Mouse (Mus musculus) neural tube, embryonic 15.5 days (tissue): ENCODE measurements around the gene Fam81a. TPM values are rescaled to one million over a fixed set of nuclear protein-coding genes. Genes with fewer than 3 reads are reported as not detected.
A peak's percentile ranks its signal among the peaks of the same experiment; 100 is the strongest.

ENCODE experiments used
- ATAC-seq: fragments of 200-750 bp; cut with Nextera tagmentation; 2 replicates; pipeline ENCODE4 v1.8.0; 2017; ENCODE audit warnings: mild to moderate bottlenecking, moderate TSS enrichment, moderate library complexity; ENCODE audit not compliant: low FRiP score
- H3K27ac ChIP-seq: fragments of 300-500 bp; sonication (generic); replicated peaks from 2 replicates; pipeline ENCODE4 v1.5.1; 2015; ENCODE audit warnings: mild to moderate bottlenecking, inconsistent platforms
- H3K27me3 ChIP-seq: fragments of 300-500 bp; sonication (generic); replicated peaks from 2 replicates; pipeline ENCODE4 v1.6.1; 2015; ENCODE audit warnings: inconsistent platforms
- H3K36me3 ChIP-seq: fragments of 300-500 bp; sonication (generic); 2 replicates; pipeline ENCODE4 v1.6.1; 2015; ENCODE audit warnings: inconsistent platforms
- H3K4me1 ChIP-seq: fragments of 300-500 bp; sonication (generic); 2 replicates; pipeline ENCODE4 v1.6.1; 2015; ENCODE audit warnings: inconsistent platforms
- H3K4me2 ChIP-seq: fragments of 300-500 bp; sonication (generic); 2 replicates; pipeline ENCODE4 v1.6.1; 2015; ENCODE audit warnings: inconsistent platforms, mild to moderate bottlenecking, moderate library complexity
- H3K4me3 ChIP-seq: fragments of 300-500 bp; sonication (generic); replicated peaks from 2 replicates; pipeline ENCODE4 v1.5.1; 2015; ENCODE audit warnings: mild to moderate bottlenecking, inconsistent platforms
- H3K9ac ChIP-seq: fragments of 300-500 bp; sonication (generic); replicated peaks from 2 replicates; pipeline ENCODE4 v1.6.1; 2015; ENCODE audit warnings: mild to moderate bottlenecking, inconsistent platforms
- H3K9me3 ChIP-seq: fragments of 300-500 bp; sonication (generic); replicated peaks from 2 replicates; pipeline ENCODE4 v1.6.1; 2016; ENCODE audit warnings: inconsistent platforms
- WGBS: fragments of 180-500 bp; shearing (Covaris S2); methylation state at CpG from one replicate; pipeline ENCODE4 v1.1.7; 2015; ENCODE audit warnings: mixed read lengths; 5-methylcytosine and 5-hydroxymethylcytosine counted together
- polyA plus RNA-seq: library from polyadenylated mRNA; unstranded; fragments of >200 nt; fragmentation: Nextera tagmentation; extraction: Ambion mirVana; gene quantifications from 2 replicates; pipeline ENCODE4 v1.2.1, GENCODE M21; 2015

Gene Fam81a
- polyA plus RNA-seq, 1 experiment from 2014 or later: 9.5 TPM

DNA sequence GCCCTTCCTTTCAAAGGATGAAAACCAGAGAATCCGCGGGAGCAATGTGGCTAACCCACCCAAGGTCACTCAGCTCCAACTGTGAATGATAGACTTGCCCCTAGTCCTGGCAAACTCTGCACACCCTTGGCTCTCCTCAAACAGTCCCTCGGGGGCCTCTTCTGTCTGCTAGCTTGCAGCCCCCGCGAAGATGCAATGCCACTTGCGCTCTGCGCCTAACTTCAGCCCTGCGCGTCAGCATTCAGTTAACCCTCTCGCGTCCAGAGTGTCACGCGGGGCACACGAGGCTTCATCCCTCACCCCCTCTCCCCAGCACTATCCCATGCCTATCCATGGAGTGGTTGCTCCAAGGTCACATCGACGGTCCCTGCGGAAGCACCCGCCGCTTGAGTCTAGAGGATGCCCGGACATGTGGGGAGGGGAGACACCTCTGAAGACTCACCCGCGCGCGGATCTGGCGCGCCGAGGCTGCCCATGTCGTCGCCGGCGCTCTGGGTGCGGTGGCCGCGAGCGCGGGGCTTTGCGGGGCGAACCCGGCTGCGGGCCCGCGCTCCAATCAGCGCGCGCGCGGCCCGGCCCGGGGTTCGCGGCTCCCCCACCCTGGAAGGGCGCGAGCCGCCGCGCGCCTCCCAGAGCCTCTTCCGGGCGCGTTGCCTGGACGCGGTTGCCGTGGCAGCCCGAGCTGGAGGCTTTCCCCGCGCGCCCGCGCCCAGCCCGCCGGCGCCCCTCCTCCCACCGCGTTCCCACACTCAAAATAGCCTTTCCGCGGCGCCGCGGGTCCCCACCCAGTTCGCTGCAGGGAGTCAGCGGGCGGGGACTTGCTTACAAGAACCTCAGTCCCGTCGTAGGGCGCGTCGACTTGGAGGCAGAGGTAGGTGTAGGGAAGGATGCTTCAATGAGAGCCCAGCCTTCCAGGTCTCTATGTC, 1.2 kb downstream of the Fam81a start:
- H3K27ac ChIP-seq: peak overlapping the region; percentile 76
- peak overlapping the region; percentile 70 for H3K9ac ChIP-seq
- H3K4me2 ChIP-seq: peak overlapping the region; percentile 90
- H3K36me3 ChIP-seq: no peaks in the 10 kb centered on the region
- under 1% methylated on average over 45 of the region's 87 CpGs for WGBS
- H3K4me1 ChIP-seq: peaks cover 22% of the 10 kb centered on the region
- peak; percentile 92 for ATAC-seq
- H3K4me3 ChIP-seq: peak overlapping the region; percentile 72
- peaks cover 4% of the 10 kb centered on the region for H3K27me3 ChIP-seq
- no peaks in the 10 kb centered on the region for H3K9me3 ChIP-seq

DNA sequence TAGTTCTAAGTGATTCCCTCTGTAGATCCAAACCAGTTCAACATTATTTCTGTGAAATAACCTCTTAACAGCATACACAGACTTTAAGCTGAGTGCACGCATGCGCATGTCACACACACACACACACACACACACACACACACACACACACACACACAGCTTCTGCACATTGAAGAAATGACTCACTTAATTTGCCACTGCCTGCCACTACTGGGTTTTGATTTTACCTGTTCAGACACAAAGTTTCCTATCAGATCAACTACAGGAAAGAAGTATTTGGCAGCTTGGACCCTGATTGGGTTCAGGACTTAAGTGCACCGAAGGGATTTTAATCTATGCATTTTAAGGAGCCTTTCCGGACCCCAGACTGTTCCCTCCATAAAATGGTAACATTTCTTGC, 2.0 kb downstream of the Fam81a start:
- Histone ChIP-seq H3K9ac (peak overlapping the region; percentile 70), H3K36me3 (no peaks in the 10 kb centered on the region), H3K9me3 (no peaks in the 10 kb centered on the region), H3K27me3 (peaks cover 4% of the 10 kb centered on the region), H3K27ac (peak overlapping the region; percentile 76), H3K4me2 (peak overlapping the region; percentile 90), H3K4me1 (peaks cover 22% of the 10 kb centered on the region), H3K4me3 (peak overlapping the region; percentile 72)
- ATAC-seq: no peak
- 57% methylated on average over 4 of the region's 4 CpGs for WGBS

GRCm38 (mm10) chr9:70139331-70139885, 3.0 kb downstream of the Fam81a start:
- peaks cover 4% of the 10 kb centered on the region for H3K27me3 ChIP-seq
- H3K4me3 ChIP-seq: no peak overlapping the region
- H3K9me3 ChIP-seq: no peaks in the 10 kb centered on the region
- 0 out of 2 replicates have a peak overlapping the region, but pooled peaks have one; percentile 90 for H3K4me2 ChIP-seq
- H3K4me1 ChIP-seq: peaks cover 22% of the 10 kb centered on the region
- WGBS: 63% methylated on average over 7 of the region's 7 CpGs
- H3K36me3 ChIP-seq: no peaks in the 10 kb centered on the region
- no peak overlapping the region for H3K9ac ChIP-seq
- ATAC-seq: no peak
- H3K27ac ChIP-seq: no peak overlapping the region

DNA sequence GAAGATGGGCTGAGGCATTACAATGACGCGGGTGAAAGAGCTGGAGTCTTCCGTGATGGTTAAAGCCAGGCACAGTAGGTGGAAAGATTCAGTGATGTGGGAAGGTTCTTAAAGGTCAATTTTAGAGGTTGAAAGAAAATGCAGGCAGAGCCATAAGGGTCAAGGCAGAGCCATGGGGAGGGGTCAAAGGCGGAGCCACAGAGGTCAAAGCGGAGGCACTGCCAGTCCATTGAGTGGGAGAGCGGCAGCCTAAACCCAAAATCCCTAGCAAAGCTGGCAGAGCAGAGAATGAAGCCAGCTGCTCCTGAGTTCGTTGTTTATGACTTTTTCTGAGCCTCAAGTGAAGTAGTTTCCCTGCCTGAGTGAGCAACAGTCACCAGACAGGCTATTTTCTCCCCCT, 3.8 kb downstream of the Fam81a start:
- H3K9ac ChIP-seq: no peak overlapping the region
- H3K4me1 ChIP-seq: peaks cover 22% of the 10 kb centered on the region
- 42% methylated on average over 7 of the region's 7 CpGs for WGBS
- H3K27me3 ChIP-seq: peaks cover 4% of the 10 kb centered on the region
- no peaks in the 10 kb centered on the region for H3K36me3 ChIP-seq
- no peaks in the 10 kb centered on the region for H3K9me3 ChIP-seq
- H3K4me3 ChIP-seq: no peak overlapping the region
- H3K27ac ChIP-seq: no peak overlapping the region
- no peak for ATAC-seq
- H3K4me2 ChIP-seq: no peak overlapping the region

- whole genome bisulfite sequencing: 83% methylated on average over 5 of the region's 5 CpGs
- no peaks in the 10 kb centered on the region for H3K9me3 ChIP-seq
- H3K4me1 ChIP-seq: peaks cover 22% of the 10 kb centered on the region
- no peak overlapping the region for H3K9ac ChIP-seq
- no peak overlapping the region for H3K4me2 ChIP-seq
- no peak overlapping the region for H3K27ac ChIP-seq
- H3K36me3 ChIP-seq: no peaks in the 10 kb centered on the region
- no peak overlapping the region for H3K4me3 ChIP-seq
- ATAC-seq: no peak
- no peaks in the 10 kb centered on the region for H3K27me3 ChIP-seq
These were observed 4.4 kb downstream of the Fam81a start for GRCm38 (mm10) chr9:70137991-70138390.

- no peak overlapping the region for H3K4me3 ChIP-seq
- H3K36me3 ChIP-seq: no peaks in the 10 kb centered on the region
- no peaks in the 10 kb centered on the region for H3K27me3 ChIP-seq
- peaks cover 4% of the 10 kb centered on the region; the same call in 1 of the 2 replicates for H3K4me1 ChIP-seq
- H3K4me2 ChIP-seq: no peak overlapping the region
- H3K9ac ChIP-seq: no peak overlapping the region
- H3K27ac ChIP-seq: no peak overlapping the region
- no peaks in the 10 kb centered on the region for H3K9me3 ChIP-seq
- 88% methylated on average over 1 of the region's 1 CpGs for WGBS
- ATAC-seq: no peak
These were observed 7.2 kb downstream of the Fam81a start for GRCm38 (mm10) chr9:70135186-70135585.

DNA sequence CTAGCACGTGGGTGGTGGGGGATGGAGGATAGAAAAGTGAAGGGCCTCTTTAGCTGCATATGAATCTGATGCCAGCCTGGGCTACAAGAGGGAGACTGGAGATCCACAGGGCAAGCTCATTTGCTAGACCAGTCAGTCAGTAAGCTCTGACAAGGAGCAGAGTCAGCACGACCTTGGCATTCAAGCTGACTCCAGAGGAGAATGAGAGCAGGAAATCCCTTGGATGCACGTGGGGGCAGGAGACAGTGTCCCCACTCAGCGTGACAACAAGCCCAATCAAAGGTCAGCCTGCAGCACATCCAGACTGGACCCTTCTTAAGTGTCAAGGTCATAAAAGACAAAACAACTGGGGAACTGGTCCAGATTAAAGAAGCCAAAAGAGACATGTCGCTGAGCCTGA, 7.6 kb downstream of the Fam81a start:
- Histone ChIP-seq H3K4me1 (peaks cover 4% of the 10 kb centered on the region; the same call in 1 of the 2 replicates), H3K4me3 (no peak overlapping the region), H3K4me2 (no peak overlapping the region), H3K9me3 (no peaks in the 10 kb centered on the region), H3K27me3 (no peaks in the 10 kb centered on the region), H3K27ac (no peak overlapping the region), H3K36me3 (no peaks in the 10 kb centered on the region), H3K9ac (no peak overlapping the region)
- 74% methylated on average over 5 of the region's 5 CpGs for WGBS
- no peak for ATAC-seq

- no peaks in the 10 kb centered on the region for H3K9me3 ChIP-seq
These were observed 8.1 kb downstream of the Fam81a start for GRCm38 (mm10) chr9:70134215-70134614.

DNA sequence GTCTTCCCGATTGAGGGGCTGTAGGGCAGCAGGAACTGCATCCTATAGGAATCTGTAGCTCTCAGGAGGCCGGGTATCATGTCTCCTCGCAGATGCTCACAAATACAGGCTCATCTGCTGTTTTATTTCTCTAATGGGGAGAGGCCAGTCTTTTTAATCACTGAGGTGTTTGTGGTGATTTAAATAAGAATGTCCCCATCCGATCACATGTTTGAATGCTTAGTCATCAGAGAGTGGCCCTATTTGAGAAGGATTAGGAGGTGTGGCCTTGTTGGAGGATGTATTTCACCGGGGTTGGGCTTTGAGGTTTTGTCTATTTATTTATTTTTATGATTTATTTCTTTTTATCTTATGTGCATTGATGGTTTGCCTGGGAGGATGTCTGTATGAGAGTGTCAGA, 11.6 kb downstream of the Fam81a start:
- H3K9me3 ChIP-seq: no peaks in the 10 kb centered on the region
- H3K27me3 ChIP-seq: no peaks in the 10 kb centered on the region
- no peaks in the 10 kb centered on the region for H3K4me1 ChIP-seq
- 88% methylated on average over 5 of the region's 5 CpGs for WGBS
- no peak overlapping the region for H3K27ac ChIP-seq
- no peak overlapping the region for H3K4me2 ChIP-seq
- no peak overlapping the region for H3K4me3 ChIP-seq
- ATAC-seq: no peak
- no peak overlapping the region for H3K9ac ChIP-seq
- H3K36me3 ChIP-seq: no peaks in the 10 kb centered on the region; the same call in 1 of the 2 replicates

More at GRCm38 (mm10) chr9:70134215-70134614, 8.1 kb downstream of the Fam81a start:
- Histone ChIP-seq H3K9ac (no peak overlapping the region), H3K27ac (no peak overlapping the region), H3K4me3 (no peak overlapping the region), H3K4me2 (no peak overlapping the region), H3K36me3 (no peaks in the 10 kb centered on the region), H3K4me1 (0 out of 2 replicates have a peak, but pooled peaks cover 2% of the 10 kb centered on the region), H3K27me3 (no peaks in the 10 kb centered on the region)
- 88% methylated on average over 9 of the region's 9 CpGs for WGBS
- ATAC-seq: no peak

DNA sequence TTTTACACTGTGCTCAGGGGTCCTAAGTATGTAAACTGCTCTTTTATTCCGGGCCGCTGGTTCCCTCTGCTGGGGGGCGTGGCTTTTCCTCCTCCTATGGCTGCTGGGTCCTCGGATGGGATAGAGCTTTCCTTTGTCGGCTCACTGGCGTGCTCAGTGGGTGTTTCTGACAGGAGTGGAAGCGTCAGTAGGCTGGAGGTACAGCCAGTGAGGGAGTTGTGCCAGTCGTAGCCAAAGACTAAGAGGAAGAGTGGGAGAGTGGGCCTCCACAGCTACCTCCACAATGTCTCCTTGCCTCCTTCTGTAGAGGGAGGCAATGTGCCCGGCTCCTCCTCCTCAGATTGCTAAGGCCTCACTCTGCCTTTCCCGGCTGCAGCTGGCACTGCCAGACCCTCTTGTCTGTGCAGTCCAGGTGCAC, 30.5 kb downstream of the Fam81a start:
- ATAC-seq: no peak
- Histone ChIP-seq H3K27ac (no peak overlapping the region), H3K27me3 (no peaks in the 10 kb centered on the region), H3K4me3 (no peak overlapping the region), H3K4me1 (peaks cover 13% of the 10 kb centered on the region), H3K9ac (peak overlapping the region; percentile 34), H3K36me3 (no peaks in the 10 kb centered on the region), H3K9me3 (no peaks in the 10 kb centered on the region), H3K4me2 (peak overlapping the region; percentile 51)
- WGBS: under 1% methylated on average over 10 of the region's 10 CpGs

DNA sequence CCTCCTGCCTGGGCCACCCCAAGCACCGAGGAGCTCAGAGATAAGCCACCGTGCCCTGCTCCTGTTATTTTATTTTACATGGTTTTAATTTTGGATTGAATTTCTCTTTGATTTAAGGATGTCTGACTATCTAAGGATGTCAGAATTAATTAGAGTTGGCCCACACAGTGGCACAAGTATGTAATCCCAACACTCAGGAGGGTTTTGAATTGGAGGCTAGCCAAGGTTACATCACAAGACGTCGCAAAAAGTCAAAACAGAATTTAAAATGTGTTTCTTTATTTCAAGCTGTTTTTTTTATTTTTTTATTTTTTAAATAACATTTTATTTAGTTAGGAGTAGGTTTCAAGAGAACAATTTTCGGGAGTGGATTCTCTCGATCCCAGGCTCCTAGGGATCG, 31.5 kb downstream of the Fam81a start:
- Histone ChIP-seq H3K4me2 (no peak overlapping the region), H3K27me3 (no peaks in the 10 kb centered on the region), H3K9ac (no peak overlapping the region), H3K4me1 (peaks cover 13% of the 10 kb centered on the region), H3K9me3 (no peaks in the 10 kb centered on the region), H3K4me3 (no peak overlapping the region), H3K36me3 (no peaks in the 10 kb centered on the region), H3K27ac (no peak overlapping the region)
- 67% methylated on average over 7 of the region's 7 CpGs for WGBS
- ATAC-seq: no peak

- 8% methylated on average over 3 of the region's 3 CpGs for WGBS
- Histone ChIP-seq H3K27ac (no peak overlapping the region), H3K36me3 (no peaks in the 10 kb centered on the region), H3K9ac (no peak overlapping the region), H3K4me3 (no peak overlapping the region), H3K27me3 (no peaks in the 10 kb centered on the region), H3K4me1 (peaks cover 13% of the 10 kb centered on the region), H3K4me2 (no peak overlapping the region), H3K9me3 (no peaks in the 10 kb centered on the region)
- ATAC-seq: peak; percentile 57; the same call in 1 of the 2 replicates
These were observed 33.1 kb downstream of the Fam81a start for GRCm38 (mm10) chr9:70109279-70109678.
